Comparison of ENCODE assay signal across 14 mouse cellular contexts in genomic region chr15:77945711-77946110, GRCm38 (mm10). TPM values are rescaled to one million over a fixed set of nuclear protein-coding genes. Genes with fewer than 3 reads are reported as not detected.
DNase-seq lines count a peak whose midpoint lies in the region; ATAC-seq and TF ChIP-seq lines count a peak whose summit lies in the region.
"Had no signal": no experiment of that assay in that cellular context is flagged by ENCODE, and none has a peak within 500 bp of the region (broad histone marks: within the 10 kb centered on the region; RNA-seq: fewer than 3 reads in every experiment).

No protein-coding gene starts in this region.

- peak; percentile 56 for DNase-seq in liver, postnatal 0 days
- DNase-seq in liver, embryonic 11.5 days (ENCODE audit: low spot score), result no peak
- peak; percentile 47 to 76 for DNase-seq in heart, adult 9 months (ENCODE audit: low spot score in 2 of 2)
- peak; percentile 81 to 84 for DNase-seq in monocyte, adult 2 months (ENCODE audit: low read depth in 1 of 2, low spot score in 2 of 2)
- no peak for DNase-seq in cerebellum, adult 11-12 months
- no peak for DNase-seq in frontal cortex, postnatal 36 days (ENCODE audit: low spot score in 2 of 2)
- DNase-seq: cerebellum, adult 9-10 months had no signal

- H3K9ac ChIP-seq in liver, postnatal 0 days (replicated peaks), result no peak overlapping the region
- H3K9ac ChIP-seq in liver, embryonic 11.5 days (ENCODE audit: low read depth, low read length), result no peak overlapping the region
- H3K9ac ChIP-seq: hindbrain, embryonic 15.5 days; liver, embryonic 15.5 days; neural tube, embryonic 13.5 days; stomach, embryonic 15.5 days had no signal

- H3K27ac ChIP-seq in liver, postnatal 0 days (ENCODE audit: low read depth), result peak overlapping the region; percentile 12; the same call in 1 of the 2 replicates
- no peak overlapping the region for H3K27ac ChIP-seq in liver, embryonic 11.5 days (ENCODE audit: low read depth, low read length)
- peak overlapping the region; percentile 80 for H3K27ac ChIP-seq in bone marrow, adult 2 months (ENCODE audit: control insufficient read depth, insufficient read depth, low read depth, low read length, poor library complexity)
- H3K27ac ChIP-seq: hindbrain, embryonic 15.5 days; liver, embryonic 15.5 days; neural tube, embryonic 13.5 days; stomach, embryonic 15.5 days had no signal

- no peak for TF ChIP-seq EP300 in liver, postnatal 0 days (IDR thresholded peaks at IDR 0.05; ENCODE audit: low read depth)

- TF ChIP-seq CTCF in liver, postnatal 0 days (IDR thresholded peaks at IDR 0.05; ENCODE audit: low read depth), result no peak
- 0 out of 2 replicates have a peak, but pooled peaks have one; percentile 1 for TF ChIP-seq CTCF in bone marrow, adult 2 months (IDR thresholded peaks at IDR 0.05; ENCODE audit: control insufficient read depth, insufficient read depth, low read length)

- TF ChIP-seq POLR2A in bone marrow, adult 2 months (IDR thresholded peaks at IDR 0.05; ENCODE audit: borderline replicate concordance, control insufficient read depth, low read depth, low read length), result peak; percentile 58; the same call in 1 of the 2 replicates

- H3K4me2 ChIP-seq in liver, postnatal 0 days (ENCODE audit: low read depth, low read length), result no peak overlapping the region; the same call in 1 of the 2 replicates
- H3K4me2 ChIP-seq in liver, embryonic 11.5 days, result no peak overlapping the region
- H3K4me2 ChIP-seq: hindbrain, embryonic 15.5 days; liver, embryonic 15.5 days; neural tube, embryonic 13.5 days; stomach, embryonic 15.5 days had no signal

- no peaks in the 10 kb centered on the region for H3K9me3 ChIP-seq in liver, postnatal 0 days (ENCODE audit: low read length)
- no peaks in the 10 kb centered on the region for H3K9me3 ChIP-seq in liver, embryonic 11.5 days (ENCODE audit: control insufficient read depth, low read length)
- H3K9me3 ChIP-seq: hindbrain, embryonic 15.5 days; liver, embryonic 15.5 days; neural tube, embryonic 13.5 days; stomach, embryonic 15.5 days had no signal

- H3K4me3 ChIP-seq in liver, postnatal 0 days (ENCODE audit: low read depth, low read length), result no peak overlapping the region
- no peak overlapping the region for H3K4me3 ChIP-seq in liver, embryonic 11.5 days (ENCODE audit: low read depth, low read length)
- peak overlapping the region; percentile 6 for H3K4me3 ChIP-seq in bone marrow, adult 2 months (replicated peaks; ENCODE audit: control insufficient read depth, low read depth, low read length)
- H3K4me3 ChIP-seq: hindbrain, embryonic 15.5 days; liver, embryonic 15.5 days; neural tube, embryonic 13.5 days; stomach, embryonic 15.5 days had no signal

- H3K27me3 ChIP-seq in liver, postnatal 0 days (ENCODE audit: insufficient read depth, low read length), result no peaks in the 10 kb centered on the region
- H3K27me3 ChIP-seq in liver, embryonic 11.5 days (replicated peaks; ENCODE audit: control insufficient read depth, insufficient read depth, low read length), result no peaks in the 10 kb centered on the region
- H3K27me3 ChIP-seq: hindbrain, embryonic 15.5 days; liver, embryonic 15.5 days; neural tube, embryonic 13.5 days; stomach, embryonic 15.5 days had no signal

- H3K36me3 ChIP-seq in liver, postnatal 0 days (replicated peaks; ENCODE audit: insufficient read depth, low read length), result no peaks in the 10 kb centered on the region
- no peaks in the 10 kb centered on the region for H3K36me3 ChIP-seq in liver, embryonic 11.5 days (ENCODE audit: control insufficient read depth, insufficient read depth, low read length)
- H3K36me3 ChIP-seq: liver, embryonic 15.5 days; stomach, embryonic 15.5 days had no signal

- ATAC-seq in liver, postnatal 0 days, result peak; percentile 57
- no peak for ATAC-seq in liver, embryonic 11.5 days (replicated peaks; ENCODE audit: low FRiP score)
- ATAC-seq in inflammation-experienced regulatory T-cells, adult 6 months, result no peak
- ATAC-seq: forebrain, embryonic 16.5 days had no signal

- 55% methylated on average over 4 of the region's 4 CpGs for WGBS in liver, postnatal 0 days (ENCODE audit: insufficient replicate concordance)
- 66% methylated on average over 4 of the region's 4 CpGs for WGBS in liver, embryonic 11.5 days
- WGBS in bone marrow, adult 2 months, result 18% methylated on average over 4 of the region's 4 CpGs

- H3K4me1 ChIP-seq in liver, postnatal 0 days (ENCODE audit: insufficient read depth), result no peaks in the 10 kb centered on the region
- H3K4me1 ChIP-seq in liver, embryonic 11.5 days (replicated peaks; ENCODE audit: control insufficient read depth, insufficient read depth, low read length), result no peaks in the 10 kb centered on the region
- peaks cover 4% of the 10 kb centered on the region for H3K4me1 ChIP-seq in bone marrow, adult 2 months (ENCODE audit: control insufficient read depth, insufficient read depth, low read length)
- H3K4me1 ChIP-seq: hindbrain, embryonic 15.5 days; neural tube, embryonic 13.5 days; stomach, embryonic 15.5 days had no signal

RNA-seq across cellular contexts. Expression of gene Foxred2, which starts 10.8 kb away (rescaled TPM):
- polyA plus RNA-seq in liver, postnatal 0 days (2015; fragmentation: Nextera tagmentation; extraction: Ambion mirVana), result 0.56 and 0.71 TPM in 2 replicates
- polyA plus RNA-seq in liver, embryonic 11.5 days (2014; fragmentation: Nextera tagmentation; extraction: Ambion mirVana), result 3.3 and 3.6 TPM in 2 replicates
- polyA plus RNA-seq in bone marrow, adult 2 months (2011; ENCODE audit: insufficient read depth, insufficient read length, low replicate concordance, missing spikeins), result 2.9 and 6.5 TPM in 2 replicates
- 1 to 10 TPM; 1.5 to 4.6 (median 2.5) TPM for polyA plus RNA-seq in inflammation-experienced regulatory T-cells, adult 6 months (2017; shearing (Covaris generic))

RNA-seq across cellular contexts. Expression of gene Txn2, which starts 16.9 kb away (rescaled TPM):
- 258 and 261 TPM in 2 replicates for polyA plus RNA-seq in liver, postnatal 0 days (2015; fragmentation: Nextera tagmentation; extraction: Ambion mirVana)
- polyA plus RNA-seq in liver, embryonic 11.5 days (2014; fragmentation: Nextera tagmentation; extraction: Ambion mirVana), result 377 and 390 TPM in 2 replicates
- polyA plus RNA-seq in bone marrow, adult 2 months (2011; ENCODE audit: insufficient read depth, insufficient read length, low replicate concordance, missing spikeins), result 172 and 288 TPM in 2 replicates
- 100 to 1,000 TPM; 178 to 243 (median 221) TPM for polyA plus RNA-seq in inflammation-experienced regulatory T-cells, adult 6 months (2017; shearing (Covaris generic))

RNA-seq across cellular contexts. Expression of gene Eif3d, which starts 24.9 kb away (rescaled TPM):
- 61.2 and 68.4 TPM in 2 replicates for polyA plus RNA-seq in liver, postnatal 0 days (2015; fragmentation: Nextera tagmentation; extraction: Ambion mirVana)
- 327 and 368 TPM in 2 replicates for polyA plus RNA-seq in liver, embryonic 11.5 days (2014; fragmentation: Nextera tagmentation; extraction: Ambion mirVana)
- polyA plus RNA-seq in bone marrow, adult 2 months (2011; ENCODE audit: insufficient read depth, insufficient read length, low replicate concordance, missing spikeins), result 53.3 and 79.3 TPM in 2 replicates
- 100 to 1,000 TPM; 129 to 182 (median 175) TPM for polyA plus RNA-seq in inflammation-experienced regulatory T-cells, adult 6 months (2017; shearing (Covaris generic))

Comparison
In these comparisons a context has a peak if more than half of its experiments do, and no peak if none do; other contexts are left out.
1. DNase-seq: peak in liver, postnatal 0 days (single experiment), heart, adult 9 months (2 of 2) and monocyte, adult 2 months (2 of 2); none in liver, embryonic 11.5 days (single experiment), cerebellum, adult 11-12 months (single experiment) and frontal cortex, postnatal 36 days (0 of 2).